Mouse (Mus musculus) erythroid progenitor cell, adult 5-6 weeks (primary cell): Measurements from ENCODE around the gene Fam104a. TPM values are rescaled to one million over a fixed set of nuclear protein-coding genes. Genes with fewer than 3 reads are reported as not detected.

ENCODE experiments used
- ATAC-seq: replicated peaks from 2 replicates; pipeline ENCODE4 v1.8.0; 2016; ENCODE audit warnings: moderate number of reproducible peaks, mild to moderate bottlenecking, moderate TSS enrichment, inconsistent platforms; ENCODE audit not compliant: poor library complexity, low FRiP score, severe bottlenecking
- total RNA-seq, 2 experiments: library from RNA; stranded (forward) in 1 of 2; stranded (reverse) in 1 of 2; fragments of 150-400 nt in 1 of 2; fragments of 186-747, 209-891 nt in 1 of 2; gene quantifications; 2 replicates each; pipeline versions ENCODE4 v1.2.3 to v1.2.4; 2015 to 2017; ENCODE audit warnings: low replicate concordance in 2 of 2

Gene Fam104a
- total RNA-seq, 2 experiments from 2014 or later: 21.4 to 24.3 TPM

DNA sequence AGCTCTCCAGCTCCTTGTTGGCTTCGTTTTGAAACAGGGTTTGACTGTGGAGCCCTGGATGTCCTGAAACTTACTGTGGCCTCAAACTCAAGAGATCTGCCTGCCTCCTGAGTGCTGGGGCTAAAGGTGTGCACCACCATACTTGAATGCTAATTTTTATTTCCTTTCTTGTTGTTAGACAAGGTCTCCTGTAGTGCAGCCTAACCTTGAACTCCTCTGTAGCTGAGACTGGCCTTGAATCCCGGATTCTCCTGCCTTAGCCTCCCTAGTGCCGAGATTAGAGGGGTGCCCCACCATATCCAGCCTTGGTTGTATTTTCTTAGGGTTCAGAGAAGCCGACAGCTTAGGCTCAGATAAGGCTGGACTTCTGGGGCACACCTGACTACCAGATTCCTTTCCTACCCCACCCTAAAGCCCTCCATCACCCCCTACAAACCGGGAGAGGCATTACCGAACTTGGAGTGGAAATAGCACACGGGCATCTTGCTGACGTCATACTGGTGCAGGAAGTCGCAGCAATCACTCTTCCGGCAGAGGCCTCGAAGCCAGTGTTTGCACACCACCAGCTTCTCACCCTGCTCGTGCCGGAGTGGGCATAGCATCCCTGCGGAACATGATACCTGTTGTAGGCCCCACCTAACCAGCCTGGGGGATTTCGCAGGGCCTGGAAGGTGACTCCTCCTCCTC lies 22.2 kb upstream of the Fam104a start:
- no peak for ATAC-seq

DNA sequence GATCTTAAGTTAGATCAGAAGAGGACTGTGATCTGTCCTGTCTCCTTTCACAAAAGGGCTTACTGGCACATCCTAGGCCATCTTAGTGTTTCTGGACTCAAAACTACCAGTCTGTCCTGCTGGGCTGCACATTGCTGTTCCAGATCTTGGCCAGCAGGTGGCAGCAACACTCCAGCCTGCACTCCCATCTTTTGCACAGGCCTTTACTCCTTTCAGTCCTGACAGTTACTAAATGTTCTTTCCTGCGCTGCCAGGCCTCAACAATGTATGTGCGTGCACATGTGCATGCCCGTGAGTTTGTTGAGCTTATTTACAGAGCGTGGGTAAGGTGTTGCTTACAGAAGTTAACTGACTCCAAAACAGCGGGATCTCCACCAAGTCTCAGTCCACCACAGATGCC lies 19.8 kb upstream of the Fam104a start:
- ATAC-seq: peak; percentile 68

DNA sequence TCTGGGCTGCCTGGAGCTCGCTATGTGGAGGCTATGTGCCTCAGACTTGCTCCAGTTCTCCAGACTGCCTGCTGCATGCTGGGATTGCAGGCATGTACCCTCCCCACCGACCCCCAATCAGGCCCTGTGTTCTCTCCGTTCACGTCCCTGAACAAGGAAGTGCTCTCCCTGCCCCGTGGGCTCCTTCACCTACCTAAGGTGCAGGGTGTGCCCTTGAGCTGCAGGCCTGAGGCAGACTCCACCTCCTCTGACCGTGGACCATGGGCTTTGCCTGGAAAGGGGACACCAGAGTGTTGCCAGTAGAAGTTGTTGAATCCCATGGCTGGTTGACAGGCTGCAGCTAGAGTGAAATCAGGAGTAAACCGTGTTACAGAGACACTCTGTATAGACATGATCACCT lies 15.7 kb upstream of the Fam104a start:
- no peak for ATAC-seq

DNA sequence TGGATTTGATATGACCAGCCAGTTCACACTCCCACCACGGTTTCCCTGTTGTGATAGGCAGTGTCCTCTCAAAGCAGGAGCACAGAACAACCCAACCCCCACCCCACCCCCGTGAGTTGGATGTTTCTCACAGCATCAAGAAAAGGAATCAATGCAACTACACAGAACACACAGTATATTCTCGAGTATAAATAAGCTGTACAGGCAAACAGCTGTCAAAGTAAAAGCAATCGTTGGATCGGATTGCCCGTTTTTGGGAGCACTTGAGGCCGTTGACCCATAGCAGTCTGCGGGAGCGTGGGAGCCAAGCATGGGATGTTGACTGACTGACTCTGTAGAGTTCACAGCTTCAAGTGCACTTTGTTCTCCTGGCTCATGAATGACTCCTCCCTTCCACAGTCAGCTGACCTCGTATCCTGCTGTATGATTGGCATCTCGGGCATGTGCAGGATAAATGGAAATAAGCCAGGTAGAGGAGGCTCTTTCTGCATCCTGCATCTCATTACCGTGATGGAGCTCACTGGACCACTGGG lies 14.1 kb upstream of the Fam104a start:
- no peak for ATAC-seq

DNA sequence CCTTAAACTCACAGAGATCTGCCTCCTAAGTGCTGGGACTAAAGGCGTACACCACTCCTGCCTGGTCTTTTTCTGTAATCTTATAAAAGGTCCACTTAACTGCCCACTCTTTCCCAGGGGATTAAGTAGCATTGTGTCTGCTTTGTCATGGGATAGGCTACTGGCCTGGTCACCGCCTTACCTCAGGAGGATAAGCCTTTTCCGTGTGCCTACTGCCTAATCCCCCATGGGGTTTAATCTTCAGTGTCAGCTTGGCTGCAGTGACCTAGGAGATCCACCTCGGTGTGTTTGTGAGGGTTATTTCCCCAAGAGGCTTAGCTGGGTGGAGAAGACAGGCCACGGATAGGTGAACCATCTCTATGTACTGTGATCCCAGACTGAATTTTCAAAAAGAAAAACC lies 13.6 kb upstream of the Fam104a start:
- no peak for ATAC-seq

DNA sequence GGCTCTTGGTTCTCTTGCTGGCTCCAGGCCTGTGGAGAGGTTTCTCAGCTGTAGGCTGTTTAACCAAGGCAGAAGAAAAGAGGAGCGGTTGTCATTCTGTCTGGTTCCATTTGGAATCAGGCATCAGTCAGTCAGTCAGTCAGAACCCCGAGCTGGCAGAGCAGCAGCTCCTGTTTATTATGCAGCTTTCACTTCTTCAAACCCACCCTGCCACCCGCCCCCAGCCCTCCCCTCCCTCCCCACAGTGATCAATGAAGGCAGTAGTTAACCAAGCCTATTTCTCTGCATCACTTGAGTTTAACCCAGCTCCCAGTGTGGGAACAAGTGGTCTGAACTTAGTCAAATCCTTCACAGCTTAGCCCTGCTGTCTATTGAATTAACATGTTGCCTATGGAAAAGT lies 7.9 kb upstream of the Fam104a start:
- ATAC-seq: no peak

DNA sequence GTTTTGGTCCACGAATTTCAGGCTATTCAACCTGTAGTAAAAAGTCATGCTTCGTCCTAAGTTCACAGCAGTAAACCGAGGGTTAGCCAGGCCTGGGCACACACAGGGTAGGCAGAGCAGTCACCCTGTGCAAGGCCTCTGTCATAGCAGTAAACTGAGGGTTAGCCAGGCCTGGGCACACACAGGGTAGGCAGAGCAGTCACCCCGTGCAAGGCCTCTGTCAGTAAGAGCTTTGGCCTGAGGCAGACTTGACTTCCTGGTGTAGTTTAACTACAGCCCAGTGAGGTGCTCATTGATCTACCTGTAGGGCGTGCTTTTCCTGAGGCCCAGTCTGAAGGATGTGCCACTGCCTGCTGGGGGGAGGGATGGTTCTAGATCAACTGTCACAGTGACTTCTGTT lies 7.4 kb upstream of the Fam104a start:
- no peak for ATAC-seq

DNA sequence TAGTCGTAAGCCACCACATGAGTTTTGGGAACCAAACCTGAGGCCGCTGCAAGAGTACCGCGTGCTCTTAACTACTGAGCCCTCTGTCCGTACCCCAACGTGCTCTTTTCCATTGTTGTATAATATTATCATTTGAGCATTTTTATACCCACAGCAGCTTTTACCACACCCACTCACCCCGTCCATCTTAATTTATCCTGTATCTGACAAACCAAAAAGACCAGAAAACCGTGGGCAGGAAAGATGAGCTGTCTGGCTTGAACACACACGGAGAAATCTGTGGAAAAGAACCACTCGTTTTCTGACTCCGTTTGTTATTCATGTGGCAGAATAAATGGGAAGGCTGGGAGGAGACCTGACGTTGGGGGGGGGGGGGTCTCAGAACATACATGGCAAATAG lies 6.6 kb upstream of the Fam104a start:
- ATAC-seq: no peak

DNA sequence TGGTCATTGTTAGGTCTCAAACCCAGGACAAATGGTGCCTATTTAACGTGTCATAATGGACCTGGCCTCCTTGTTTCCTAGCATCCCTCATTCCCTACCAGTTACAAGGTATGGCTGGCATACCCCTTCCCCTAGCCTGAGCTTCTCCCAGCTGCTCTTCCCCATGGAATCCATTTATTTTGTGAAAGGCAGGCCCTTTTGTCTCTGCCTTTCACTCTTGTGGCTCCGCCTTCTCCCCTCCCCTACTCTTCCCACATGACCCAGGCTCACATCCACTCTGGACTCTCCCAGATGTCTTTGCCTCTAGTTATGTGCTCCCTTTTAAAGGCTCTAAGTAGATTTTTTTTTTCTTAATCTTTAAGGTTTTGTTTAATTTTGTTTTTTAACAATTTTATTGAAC lies 3.1 kb upstream of the Fam104a start:
- ATAC-seq: no peak

DNA sequence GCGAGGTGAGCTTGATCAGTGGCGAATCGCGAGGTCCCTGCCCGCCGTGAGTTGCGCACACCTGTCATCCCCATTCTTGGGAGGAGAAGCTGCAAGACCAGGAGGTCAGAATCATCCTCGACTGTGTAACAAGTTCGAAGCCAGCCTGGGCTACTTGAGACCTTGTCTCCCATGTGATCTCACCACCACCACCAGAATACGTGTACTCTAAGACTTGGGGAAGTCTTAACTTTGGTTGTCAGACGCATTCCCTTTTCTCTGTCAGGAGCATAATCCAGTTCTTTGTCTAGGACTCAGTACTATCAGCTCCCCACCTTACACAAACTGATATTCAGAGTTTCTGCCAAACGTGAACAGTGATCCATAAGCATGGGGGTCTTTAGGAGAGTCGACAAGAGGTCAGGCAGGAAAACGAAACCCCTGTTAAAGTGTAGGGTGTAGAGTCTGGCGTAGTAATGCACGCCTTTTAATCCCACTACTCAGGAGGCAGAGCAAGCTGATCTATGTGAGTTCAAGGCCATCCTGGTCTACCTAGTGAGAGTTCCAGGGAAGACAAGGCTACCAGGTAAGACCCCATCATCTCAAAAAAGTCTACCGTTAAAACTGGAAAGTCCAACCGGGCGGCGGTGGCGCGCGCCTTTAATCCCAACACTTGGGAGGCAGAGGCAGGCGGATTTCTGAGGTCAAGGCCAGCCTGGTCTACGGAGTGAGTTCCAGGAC lies 912 bp upstream of the Fam104a start:
- no peak for ATAC-seq

DNA sequence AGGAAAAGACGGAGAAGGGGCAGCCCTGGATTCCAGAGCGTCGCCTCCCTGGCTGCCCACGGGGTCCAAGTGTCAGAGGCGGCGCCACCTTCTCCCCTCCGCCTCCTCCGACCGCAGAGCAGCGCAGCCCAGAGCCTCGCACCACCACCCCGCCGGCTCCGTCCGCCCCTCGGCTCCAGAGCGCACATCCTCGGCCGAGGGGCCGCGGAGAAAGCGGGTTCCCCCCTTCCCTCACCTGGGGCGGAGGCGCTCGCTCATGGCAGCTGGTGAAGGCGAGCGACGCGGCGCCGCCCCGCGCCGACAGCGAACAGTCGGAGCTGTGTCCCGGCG lies 363 bp downstream of the Fam104a start:
- 0 out of 2 replicates have a peak, but pooled peaks have one; percentile 1 for ATAC-seq

DNA sequence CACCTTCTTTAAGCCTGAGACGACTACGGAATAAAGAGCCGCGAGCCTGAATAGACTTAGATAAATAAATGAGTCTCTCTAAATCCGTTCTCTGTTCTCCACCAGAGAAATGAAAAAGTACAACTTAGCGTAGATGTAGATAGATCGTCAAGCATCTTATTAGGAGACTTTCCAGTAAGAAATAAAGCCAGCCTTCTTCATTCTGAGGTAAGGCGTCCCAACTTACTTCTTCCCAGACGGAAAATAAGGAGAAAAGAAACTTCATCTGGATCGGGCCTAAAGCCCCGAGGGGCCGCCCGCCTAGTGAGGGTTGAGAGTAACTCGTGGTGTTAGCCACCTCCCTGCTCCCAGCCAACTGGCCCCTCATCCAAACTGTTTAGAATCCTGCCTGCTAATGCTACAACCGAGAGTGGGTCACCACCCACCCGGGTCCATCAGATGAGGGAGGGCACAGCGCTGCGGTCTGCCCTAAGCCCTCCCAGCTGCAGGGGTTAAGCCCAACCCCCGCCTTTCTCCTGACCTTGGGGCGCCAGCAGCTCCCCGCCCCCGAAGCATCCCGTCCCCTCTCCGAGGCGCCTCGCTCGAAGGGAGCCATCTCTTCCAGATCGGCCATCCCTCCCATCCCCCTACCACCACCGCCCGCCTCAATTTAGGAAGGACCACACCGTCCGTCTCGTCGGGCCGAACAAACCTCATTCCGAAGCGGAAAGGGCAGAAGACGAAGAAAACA lies 893 bp downstream of the Fam104a start:
- ATAC-seq: peak; percentile 47

DNA sequence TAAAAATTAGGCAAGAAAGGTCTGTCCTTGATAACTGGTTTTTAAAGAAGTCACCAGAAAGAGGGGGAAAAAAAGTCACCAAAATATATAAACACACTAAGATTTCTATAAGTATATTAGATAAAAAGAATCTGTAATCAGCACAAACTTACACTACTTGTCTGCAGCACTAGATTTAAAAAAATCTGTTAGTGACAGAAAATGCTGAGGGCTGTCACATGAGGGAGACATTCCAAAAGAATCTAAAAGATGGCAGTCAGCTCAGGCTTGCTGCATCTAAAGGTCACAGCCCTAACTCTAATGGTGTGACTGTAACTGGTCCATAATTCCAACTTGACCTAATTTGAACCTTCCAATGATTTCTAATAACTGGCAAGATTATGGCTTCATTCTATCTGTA lies 2.0 kb downstream of the Fam104a start:
- ATAC-seq: no peak

DNA sequence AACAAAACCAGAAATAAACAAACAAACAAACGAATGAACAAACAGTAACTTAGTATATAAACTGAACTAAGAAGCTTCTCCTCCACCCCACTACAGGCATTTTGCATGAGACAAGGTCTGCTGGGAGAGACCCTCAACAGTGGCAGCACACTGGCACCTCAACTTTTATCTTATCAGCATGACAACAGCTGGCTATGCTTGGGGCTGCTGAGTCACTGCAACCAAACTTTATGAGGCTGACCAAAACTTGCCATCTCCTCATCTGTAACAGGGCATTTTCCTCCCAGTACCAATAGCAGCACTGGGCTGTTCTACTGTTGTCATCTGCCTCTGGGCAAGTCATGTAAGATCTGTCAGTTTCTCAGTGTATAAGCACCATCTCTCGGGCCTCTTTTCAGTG lies 3.0 kb downstream of the Fam104a start:
- peak; percentile 68 for ATAC-seq

DNA sequence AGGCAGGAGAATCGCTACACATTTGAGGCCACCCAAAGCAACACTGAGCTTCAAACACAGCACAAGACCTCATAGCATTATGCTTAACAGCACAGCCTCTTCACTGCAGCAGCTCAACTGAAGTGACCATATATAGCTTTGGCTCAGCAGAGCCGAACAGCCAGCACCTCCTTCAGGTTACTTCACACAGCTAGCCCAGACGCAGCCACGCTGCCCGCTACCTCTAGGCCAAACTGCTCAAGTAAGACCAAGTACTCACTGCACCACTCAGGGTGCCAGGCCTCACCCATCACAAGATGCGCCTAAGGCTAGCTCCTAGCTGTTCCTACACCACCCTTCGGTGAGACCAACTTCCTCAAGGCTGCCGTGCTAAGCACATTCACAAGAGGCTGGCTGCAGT lies 5.6 kb downstream of the Fam104a start:
- no peak for ATAC-seq

DNA sequence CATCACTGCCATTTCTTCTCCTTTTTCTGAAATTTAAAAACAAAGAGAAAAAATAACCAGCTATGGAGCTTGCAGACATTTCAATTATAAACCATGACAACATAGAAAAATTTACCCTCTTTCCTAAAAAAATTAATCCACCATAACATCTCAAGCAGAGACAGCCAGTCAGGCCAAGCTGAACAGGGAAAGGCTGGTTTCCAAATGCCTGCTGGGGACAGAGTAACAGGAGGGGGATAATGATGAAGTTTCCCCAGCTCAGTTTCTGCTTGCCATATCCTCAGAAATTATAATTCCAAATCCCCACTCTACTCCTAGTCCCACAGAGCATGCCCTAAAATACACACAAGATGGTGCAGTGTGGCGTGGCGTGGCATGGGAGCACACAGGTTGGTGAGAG lies 6.6 kb downstream of the Fam104a start:
- no peak for ATAC-seq

DNA sequence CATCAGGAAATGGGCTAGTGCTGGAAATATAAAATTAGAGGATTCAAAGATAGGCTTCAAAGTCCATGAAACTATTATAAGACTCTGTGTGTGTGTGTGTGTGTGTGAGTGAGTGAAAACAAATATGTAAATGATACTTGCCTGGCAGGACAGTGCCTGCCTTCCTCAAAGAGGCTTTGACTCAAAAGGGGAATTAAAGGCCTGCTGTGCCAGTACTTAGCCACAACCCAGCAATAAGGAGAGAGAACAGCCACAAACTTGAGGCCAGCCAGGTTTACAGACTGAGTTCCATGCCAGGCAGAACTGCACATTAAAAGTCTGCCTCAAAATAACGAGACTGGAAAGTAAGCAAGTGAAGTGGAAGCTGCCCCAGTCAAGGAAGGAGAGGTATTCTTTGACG lies 7.1 kb downstream of the Fam104a start:
- ATAC-seq: no peak

DNA sequence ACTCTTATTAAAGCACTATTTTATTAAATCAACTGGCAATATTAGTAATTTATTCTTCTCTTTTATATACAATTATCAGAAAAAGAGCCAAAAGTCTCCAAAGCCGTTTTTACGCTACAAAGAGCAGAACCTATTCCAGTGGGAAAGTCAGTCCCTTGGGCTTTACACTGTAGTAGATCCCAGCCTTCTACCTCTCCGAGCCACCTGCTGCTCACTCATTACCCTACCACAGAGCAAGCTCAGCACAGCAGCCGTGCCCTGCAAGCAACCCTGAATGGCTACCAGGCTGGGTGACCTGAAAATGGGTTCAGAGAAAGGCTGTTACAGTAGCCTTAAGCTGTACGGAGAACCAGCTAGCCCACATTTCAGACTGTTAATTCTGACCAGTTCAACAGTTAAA lies 9.4 kb downstream of the Fam104a start:
- ATAC-seq: no peak

DNA sequence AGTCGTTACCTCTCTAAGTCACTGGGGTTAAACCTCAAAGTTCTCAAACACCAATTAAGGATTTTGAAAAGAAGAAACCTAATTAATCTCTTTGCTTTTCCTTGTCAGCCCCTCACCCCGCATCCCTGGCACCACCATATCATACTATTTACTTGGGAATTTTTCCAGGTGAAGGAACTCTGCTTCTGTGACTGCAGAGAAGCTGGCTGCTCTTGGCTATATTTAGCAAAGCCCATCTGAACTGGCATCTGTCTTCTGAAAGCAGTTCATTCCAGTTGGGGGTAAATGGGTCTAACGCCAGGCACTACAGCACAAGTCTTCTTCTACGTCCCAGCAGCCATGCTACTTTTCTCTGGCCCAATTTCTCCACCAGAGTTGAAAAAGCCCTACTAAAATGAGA lies 10.3 kb downstream of the Fam104a start:
- ATAC-seq: no peak

DNA sequence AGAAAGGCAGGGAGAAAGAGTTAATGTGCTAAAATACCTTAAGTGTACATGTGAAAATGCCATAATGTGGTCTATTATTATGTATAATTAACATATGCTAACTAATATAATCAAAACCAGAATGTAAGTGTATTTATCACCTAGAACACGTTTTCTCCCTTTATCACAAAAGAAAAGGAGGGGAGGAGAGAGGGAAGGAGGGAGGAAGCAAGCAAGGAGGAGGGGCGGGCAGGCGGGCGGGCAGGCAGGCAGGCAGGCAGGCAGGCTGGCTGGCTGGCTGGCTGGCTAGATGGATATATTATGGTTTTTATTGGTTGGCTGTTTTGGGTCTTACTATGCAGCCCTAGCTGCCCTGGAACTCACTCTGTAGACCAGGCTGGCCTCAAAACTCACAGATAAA lies 14.2 kb downstream of the Fam104a start:
- ATAC-seq: no peak

DNA sequence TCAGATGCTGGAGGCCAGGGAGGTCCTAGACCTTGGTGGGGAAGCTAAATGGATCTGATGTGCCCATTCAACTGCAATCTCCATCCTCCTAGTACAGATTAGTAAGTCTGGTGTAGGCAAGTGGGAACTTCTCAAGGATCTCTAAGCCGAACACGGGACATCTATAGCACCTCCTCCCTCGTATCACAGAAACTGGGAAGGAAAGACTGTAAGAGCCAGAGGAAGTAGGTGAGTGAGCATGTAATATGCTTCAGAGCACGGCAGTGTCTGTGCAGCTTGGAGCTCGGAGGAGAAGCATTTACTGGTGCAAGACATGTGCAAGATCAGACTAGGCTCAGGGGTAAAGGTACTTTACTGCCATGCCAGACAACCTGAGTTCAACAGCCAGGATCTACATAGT lies 15.1 kb downstream of the Fam104a start:
- no peak for ATAC-seq
